Mouse (Mus musculus): ENCODE results near the gene Zdhhc18.

- TF ChIP-seq CTCF (IDR thresholded peaks at IDR 0.05; ENCODE audit: control insufficient read depth, insufficient read depth, insufficient replicate concordance, low read depth, low read length) (no peak), POLR2A (IDR thresholded peaks at IDR 0.05; ENCODE audit: control insufficient read depth, low read depth, low read length) (no peak)
These were observed 37.2 kb upstream of the Zdhhc18 start for GRCm38 (mm10) chr4:133687126-133687525.

Measured in testis, adult 2 months (tissue).